Mouse (Mus musculus): ENCODE data around the gene Rps21. TPM values are rescaled to one million over a fixed set of nuclear protein-coding genes. Genes with fewer than 3 reads are reported as not detected.

Rps21 gene
- polyA plus RNA-seq, 1 experiment from 2014 or later = 606 TPM

GRCm38 (mm10) chr2:180291566-180291965 lies 34.4 kb downstream of the Rps21 start:
- 58% methylated on average over 5 of the region's 5 CpGs for WGBS
- no peak overlapping the region for H3K9ac ChIP-seq
- no peak overlapping the region for H3K4me3 ChIP-seq (replicated peaks)
- no peaks in the 10 kb centered on the region for H3K27me3 ChIP-seq
- ATAC-seq (ENCODE audit: insufficient number of reproducible peaks, low FRiP score, low TSS enrichment, low read depth) = no peak
- H3K4me1 ChIP-seq = 0 out of 2 replicates have a peak, but pooled peaks cover 3% of the 10 kb centered on the region
- no peak overlapping the region for H3K4me2 ChIP-seq (replicated peaks)
- H3K36me3 ChIP-seq = no peaks in the 10 kb centered on the region
- no peak overlapping the region for H3K27ac ChIP-seq (replicated peaks)
- H3K9me3 ChIP-seq (replicated peaks) = no peaks in the 10 kb centered on the region

GRCm38 (mm10) chr2:180292026-180292425 lies 34.8 kb downstream of the Rps21 start:
- Histone ChIP-seq H3K27me3 (no peaks in the 10 kb centered on the region), H3K36me3 (no peaks in the 10 kb centered on the region), H3K4me1 (0 out of 2 replicates have a peak, but pooled peaks cover 3% of the 10 kb centered on the region), H3K4me3 (replicated peaks) (no peak overlapping the region), H3K27ac (replicated peaks) (no peak overlapping the region), H3K9ac (no peak overlapping the region), H3K4me2 (replicated peaks) (no peak overlapping the region), H3K9me3 (replicated peaks) (no peaks in the 10 kb centered on the region)
- no peak for ATAC-seq (ENCODE audit: insufficient number of reproducible peaks, low FRiP score, low TSS enrichment, low read depth)
- WGBS = 67% methylated on average over 4 of the region's 4 CpGs

GRCm38 (mm10) chr2:180292906-180293305 lies 35.7 kb downstream of the Rps21 start:
- no peak overlapping the region for H3K4me3 ChIP-seq (replicated peaks)
- no peaks in the 10 kb centered on the region for H3K9me3 ChIP-seq (replicated peaks)
- 61% methylated on average over 8 of the region's 8 CpGs for WGBS
- no peak overlapping the region for H3K4me2 ChIP-seq (replicated peaks)
- H3K36me3 ChIP-seq = no peaks in the 10 kb centered on the region
- no peaks in the 10 kb centered on the region for H3K27me3 ChIP-seq
- no peak overlapping the region for H3K27ac ChIP-seq (replicated peaks)
- H3K9ac ChIP-seq = no peak overlapping the region
- H3K4me1 ChIP-seq = 0 out of 2 replicates have a peak, but pooled peaks cover 3% of the 10 kb centered on the region
- ATAC-seq (ENCODE audit: insufficient number of reproducible peaks, low FRiP score, low TSS enrichment, low read depth) = no peak

- H3K4me1 ChIP-seq = no peaks in the 10 kb centered on the region
- no peaks in the 10 kb centered on the region for H3K9me3 ChIP-seq (replicated peaks)
These were observed 43.1 kb downstream of the Rps21 start for GRCm38 (mm10) chr2:180300252-180300651.

DNA sequence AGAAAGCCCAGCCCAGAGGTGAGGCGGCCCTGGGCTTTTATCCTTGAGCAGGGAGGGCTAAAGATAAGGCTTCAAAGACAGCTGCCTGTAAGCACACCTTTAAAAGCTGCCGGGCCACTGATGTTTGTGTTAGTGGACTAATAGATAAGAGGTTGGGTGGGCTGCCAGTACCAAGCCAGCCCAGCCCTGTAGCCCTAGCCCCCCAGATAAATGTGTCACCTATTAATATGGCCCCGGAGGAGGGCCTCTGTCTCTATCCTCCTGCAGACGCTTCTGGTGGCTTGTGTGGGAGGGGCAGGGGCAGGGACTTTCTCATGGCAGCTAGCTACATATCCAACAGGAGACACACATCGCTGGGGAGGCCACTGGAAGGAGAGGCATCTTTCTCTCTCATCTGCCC lies 43.6 kb downstream of the Rps21 start:
- Histone ChIP-seq H3K27ac (replicated peaks) (no peak overlapping the region), H3K36me3 (no peaks in the 10 kb centered on the region), H3K4me2 (replicated peaks) (no peak overlapping the region), H3K4me1 (no peaks in the 10 kb centered on the region), H3K9me3 (replicated peaks) (no peaks in the 10 kb centered on the region), H3K9ac (no peak overlapping the region), H3K27me3 (no peaks in the 10 kb centered on the region), H3K4me3 (replicated peaks) (no peak overlapping the region)
- WGBS = 48% methylated on average over 5 of the region's 5 CpGs
- ATAC-seq (ENCODE audit: insufficient number of reproducible peaks, low FRiP score, low TSS enrichment, low read depth) = no peak

More at GRCm38 (mm10) chr2:180300252-180300651, 43.1 kb downstream of the Rps21 start:
- Histone ChIP-seq H3K36me3 (no peaks in the 10 kb centered on the region), H3K4me2 (replicated peaks) (no peak overlapping the region), H3K4me3 (replicated peaks) (no peak overlapping the region), H3K27ac (replicated peaks) (no peak overlapping the region), H3K9ac (no peak overlapping the region), H3K27me3 (no peaks in the 10 kb centered on the region)
- 60% methylated on average over 2 of the region's 2 CpGs for WGBS
- ATAC-seq (ENCODE audit: insufficient number of reproducible peaks, low FRiP score, low TSS enrichment, low read depth) = no peak

DNA sequence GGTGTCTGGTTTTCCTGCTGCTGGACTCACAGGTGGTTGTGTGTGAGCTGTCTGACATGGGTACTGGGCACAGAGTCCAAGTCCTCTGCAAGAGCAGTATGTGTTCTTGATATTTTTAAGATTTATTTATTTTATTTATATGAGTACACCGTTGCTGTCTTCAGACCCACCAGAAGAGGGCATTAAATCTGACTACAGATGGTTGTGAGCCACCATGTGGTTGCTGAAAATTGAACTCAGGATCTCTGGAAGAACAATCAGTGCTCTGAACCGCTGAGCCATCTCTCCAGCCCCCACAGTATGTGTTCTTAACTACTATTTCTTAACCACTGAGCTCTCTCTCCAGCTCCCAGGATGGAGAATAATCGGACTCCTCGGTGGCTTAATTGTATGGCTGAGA lies 45.0 kb downstream of the Rps21 start:
- Histone ChIP-seq H3K27me3 (no peaks in the 10 kb centered on the region), H3K9me3 (replicated peaks) (no peaks in the 10 kb centered on the region), H3K27ac (replicated peaks) (no peak overlapping the region), H3K36me3 (no peaks in the 10 kb centered on the region), H3K4me2 (replicated peaks) (no peak overlapping the region), H3K9ac (no peak overlapping the region), H3K4me3 (replicated peaks) (no peak overlapping the region), H3K4me1 (no peaks in the 10 kb centered on the region)
- WGBS = 73% methylated on average over 4 of the region's 4 CpGs
- no peak for ATAC-seq (ENCODE audit: insufficient number of reproducible peaks, low FRiP score, low TSS enrichment, low read depth)

GRCm38 (mm10) chr2:180303468-180303867 lies 46.3 kb downstream of the Rps21 start:
- Histone ChIP-seq H3K9me3 (replicated peaks) (no peaks in the 10 kb centered on the region), H3K27ac (replicated peaks) (no peak overlapping the region), H3K4me1 (no peaks in the 10 kb centered on the region), H3K36me3 (no peaks in the 10 kb centered on the region), H3K4me2 (replicated peaks) (no peak overlapping the region), H3K9ac (no peak overlapping the region), H3K27me3 (no peaks in the 10 kb centered on the region), H3K4me3 (replicated peaks) (no peak overlapping the region)
- no peak for ATAC-seq (ENCODE audit: insufficient number of reproducible peaks, low FRiP score, low TSS enrichment, low read depth)
- WGBS = 84% methylated on average over 12 of the region's 12 CpGs

DNA sequence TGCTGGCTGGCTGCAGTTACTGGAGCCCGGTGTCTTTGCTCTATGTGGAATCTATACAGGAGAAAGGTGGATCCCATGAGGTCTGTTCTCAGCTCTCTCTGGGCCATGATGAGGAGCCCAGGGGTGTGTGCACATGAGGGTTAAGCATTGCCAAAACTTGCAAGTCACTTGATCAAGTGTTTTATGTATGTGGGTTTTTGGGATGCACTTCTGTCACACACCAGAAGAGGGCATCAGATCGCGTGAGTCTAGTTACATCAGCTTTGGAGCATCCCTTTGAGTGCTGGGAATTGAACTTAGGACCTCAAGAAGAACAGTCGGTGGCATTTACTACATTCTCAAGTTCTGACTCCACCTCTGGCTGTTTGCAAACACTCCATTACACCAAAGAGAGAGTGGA lies 47.4 kb downstream of the Rps21 start:
- no peaks in the 10 kb centered on the region for H3K4me1 ChIP-seq
- H3K27ac ChIP-seq (replicated peaks) = no peak overlapping the region
- no peak overlapping the region for H3K4me2 ChIP-seq (replicated peaks)
- H3K9me3 ChIP-seq (replicated peaks) = no peaks in the 10 kb centered on the region
- 55% methylated on average over 4 of the region's 4 CpGs for WGBS
- H3K27me3 ChIP-seq = no peaks in the 10 kb centered on the region
- no peaks in the 10 kb centered on the region for H3K36me3 ChIP-seq
- ATAC-seq (ENCODE audit: insufficient number of reproducible peaks, low FRiP score, low TSS enrichment, low read depth) = no peak
- H3K9ac ChIP-seq = no peak overlapping the region
- H3K4me3 ChIP-seq (replicated peaks) = no peak overlapping the region

DNA sequence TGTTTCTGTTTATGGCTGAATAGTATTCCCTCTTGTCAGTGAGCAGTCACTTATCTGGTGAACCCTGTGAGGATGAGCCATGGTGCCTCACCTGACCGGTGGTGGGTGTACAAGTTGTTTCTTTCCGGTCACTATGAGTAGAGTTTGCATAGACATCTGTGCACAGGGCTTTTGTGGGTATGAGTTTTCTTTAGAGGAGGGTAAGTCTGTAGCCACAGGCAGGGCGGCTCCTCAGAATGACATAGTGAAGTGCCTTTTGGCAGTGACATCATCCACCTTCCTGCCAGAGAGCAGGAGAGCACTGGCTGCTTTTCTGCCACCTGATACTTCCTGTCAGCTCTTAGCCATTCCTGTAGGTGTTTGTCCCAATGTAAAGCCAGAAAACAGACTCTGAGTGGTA lies 48.3 kb downstream of the Rps21 start:
- H3K4me2 ChIP-seq (replicated peaks) = no peak overlapping the region
- no peak overlapping the region for H3K27ac ChIP-seq (replicated peaks)
- H3K27me3 ChIP-seq = no peaks in the 10 kb centered on the region
- no peak overlapping the region for H3K4me3 ChIP-seq (replicated peaks)
- no peak for ATAC-seq (ENCODE audit: insufficient number of reproducible peaks, low FRiP score, low TSS enrichment, low read depth)
- no peak overlapping the region for H3K9ac ChIP-seq
- H3K36me3 ChIP-seq = no peaks in the 10 kb centered on the region
- H3K4me1 ChIP-seq = no peaks in the 10 kb centered on the region
- WGBS = 70% methylated on average over 3 of the region's 3 CpGs
- no peaks in the 10 kb centered on the region for H3K9me3 ChIP-seq (replicated peaks)

- Histone ChIP-seq H3K4me1 (no peaks in the 10 kb centered on the region), H3K9ac (no peak overlapping the region), H3K9me3 (replicated peaks) (no peaks in the 10 kb centered on the region), H3K4me2 (replicated peaks) (no peak overlapping the region), H3K27me3 (no peaks in the 10 kb centered on the region), H3K27ac (replicated peaks) (no peak overlapping the region), H3K36me3 (no peaks in the 10 kb centered on the region), H3K4me3 (replicated peaks) (no peak overlapping the region)
- WGBS = 76% methylated on average over 2 of the region's 2 CpGs
- ATAC-seq (ENCODE audit: insufficient number of reproducible peaks, low FRiP score, low TSS enrichment, low read depth) = no peak
These were observed 48.8 kb downstream of the Rps21 start for GRCm38 (mm10) chr2:180306009-180306408.

DNA sequence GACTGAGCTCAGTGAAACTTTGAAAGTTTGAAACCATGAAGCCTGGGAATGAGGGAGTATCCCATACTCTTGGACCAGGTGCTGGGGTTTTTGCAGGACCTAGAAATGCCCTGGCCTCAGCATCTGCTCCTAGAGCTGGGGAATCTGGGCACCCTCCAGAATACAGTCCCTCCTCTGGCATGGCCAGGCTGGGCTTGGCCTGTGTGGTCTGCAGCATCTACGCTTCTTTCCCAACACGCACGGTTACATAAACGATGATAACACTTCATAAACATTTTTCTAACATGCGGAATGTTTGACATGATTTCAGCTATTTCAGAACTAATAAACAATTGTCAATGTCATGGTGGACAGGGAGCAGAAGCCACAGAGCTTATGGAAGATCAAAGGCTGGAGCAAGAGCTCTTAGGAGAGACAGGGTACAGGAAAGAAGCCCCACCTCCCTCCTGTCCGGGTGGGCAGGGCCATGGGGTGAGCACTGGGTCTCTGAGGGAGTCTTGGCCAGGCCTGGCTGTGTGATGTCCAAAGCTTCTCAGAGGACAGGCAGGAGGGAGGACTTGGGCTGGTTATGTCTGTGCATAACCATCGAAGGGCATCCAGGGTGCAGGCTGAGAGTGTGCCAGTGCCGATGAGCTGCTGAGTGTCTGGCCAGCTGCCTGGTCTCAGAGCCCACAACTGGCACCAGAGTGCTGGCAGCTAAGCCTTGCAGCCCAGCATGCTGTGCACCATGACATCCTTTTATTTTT lies 49.4 kb downstream of the Rps21 start:
- Histone ChIP-seq H3K4me1 (no peaks in the 10 kb centered on the region), H3K4me2 (replicated peaks) (no peak overlapping the region), H3K4me3 (replicated peaks) (no peak overlapping the region), H3K9me3 (replicated peaks) (no peaks in the 10 kb centered on the region), H3K27me3 (no peaks in the 10 kb centered on the region), H3K27ac (replicated peaks) (no peak overlapping the region), H3K9ac (no peak overlapping the region), H3K36me3 (no peaks in the 10 kb centered on the region)
- 76% methylated on average over 8 of the region's 8 CpGs for WGBS
- ATAC-seq (ENCODE audit: insufficient number of reproducible peaks, low FRiP score, low TSS enrichment, low read depth) = no peak

DNA sequence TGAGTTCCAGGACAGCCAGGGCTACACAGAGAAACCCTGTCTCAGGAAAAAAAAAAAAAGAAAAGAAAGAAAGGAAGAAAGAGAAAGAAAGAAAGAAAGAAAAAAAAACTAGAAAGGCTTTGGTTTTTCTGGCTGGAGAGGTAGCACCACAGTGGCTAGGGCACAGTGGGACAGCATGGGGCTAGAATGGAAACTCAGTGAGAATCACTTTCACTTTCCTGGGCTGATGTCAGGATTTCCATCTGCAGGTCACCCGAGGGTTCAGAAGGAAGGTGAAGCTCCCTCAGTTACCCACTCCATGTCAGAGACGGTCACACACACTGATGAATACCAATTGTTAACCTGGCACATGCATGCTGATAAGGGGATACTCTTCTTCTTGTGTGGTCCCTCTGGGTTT lies 50.5 kb downstream of the Rps21 start:
- H3K27me3 ChIP-seq = no peaks in the 10 kb centered on the region
- WGBS = 58% methylated on average over 2 of the region's 2 CpGs
- H3K4me1 ChIP-seq = no peaks in the 10 kb centered on the region

More for the DNA sequence above, 50.5 kb downstream of the Rps21 start:
- Histone ChIP-seq H3K27ac (replicated peaks) (no peak overlapping the region), H3K9ac (no peak overlapping the region), H3K9me3 (replicated peaks) (no peaks in the 10 kb centered on the region), H3K36me3 (no peaks in the 10 kb centered on the region), H3K4me2 (replicated peaks) (no peak overlapping the region), H3K4me3 (replicated peaks) (no peak overlapping the region)
- ATAC-seq (ENCODE audit: insufficient number of reproducible peaks, low FRiP score, low TSS enrichment, low read depth) = no peak

All from embryonic facial prominence, embryonic 15.5 days (tissue).